Mouse (Mus musculus) R1 (cell line): ENCODE results near the gene Pde6c.

ENCODE experiments used
- DNase-seq: peaks from one replicate; pipeline ENCODE4 v3.0.0-alpha.2; 2018; ENCODE audit warnings: low read depth, low spot score

Pde6c gene

GRCm38 (mm10) chr19:38132481-38132880 lies at the start of gene Pde6c:
Pde6c (plus strand) TSS chr19:38132781.
- DNase-seq: no peak

- no peak for DNase-seq
Observed at GRCm38 (mm10) chr19:38082931-38083525, 49.6 kb upstream of the Pde6c start.

- no peak for DNase-seq
Observed at GRCm38 (mm10) chr19:38085841-38086240, 46.7 kb upstream of the Pde6c start.

GRCm38 (mm10) chr19:38086948-38087551 lies 45.5 kb upstream of the Pde6c start:
- DNase-seq: peak; percentile 74

GRCm38 (mm10) chr19:38089358-38089757 lies 43.2 kb upstream of the Pde6c start:
- DNase-seq: no peak

- no peak for DNase-seq
Observed at GRCm38 (mm10) chr19:38091512-38091985, 41.0 kb upstream of the Pde6c start.

GRCm38 (mm10) chr19:38096231-38096630 lies 36.4 kb upstream of the Pde6c start:
- peak; percentile 38 for DNase-seq

- peak; percentile 47 for DNase-seq
Observed at GRCm38 (mm10) chr19:38096858-38097758, 35.5 kb upstream of the Pde6c start, which contains the start of gene Ffar4. Ffar4 (plus strand) TSS chr19:38097071.

- no peak for DNase-seq
Observed at GRCm38 (mm10) chr19:38107871-38108270, 24.7 kb upstream of the Pde6c start.

- peak; percentile 56 for DNase-seq
Observed at GRCm38 (mm10) chr19:38109506-38110242, 22.9 kb upstream of the Pde6c start.

- no peak for DNase-seq
Observed at GRCm38 (mm10) chr19:38111056-38111455, 21.5 kb upstream of the Pde6c start.

- DNase-seq: no peak
Observed at GRCm38 (mm10) chr19:38112575-38112974, 20.0 kb upstream of the Pde6c start.

GRCm38 (mm10) chr19:38114834-38115491 lies 17.6 kb upstream of the Pde6c start:
- DNase-seq: no peak

GRCm38 (mm10) chr19:38120123-38120760 lies 12.3 kb upstream of the Pde6c start:
- DNase-seq: peak; percentile 52

GRCm38 (mm10) chr19:38123921-38124320 lies 8.7 kb upstream of the Pde6c start:
- no peak for DNase-seq

- DNase-seq: peak; percentile 51
Observed at GRCm38 (mm10) chr19:38124401-38125218, 8.0 kb upstream of the Pde6c start.

GRCm38 (mm10) chr19:38125219-38125610 lies 7.4 kb upstream of the Pde6c start, which contains the start of gene Rbp4:
Rbp4 (minus strand) TSS chr19:38125281.
- DNase-seq: no peak

- DNase-seq: no peak
Observed at GRCm38 (mm10) chr19:38126656-38127055, 5.9 kb upstream of the Pde6c start.

GRCm38 (mm10) chr19:38133986-38134385 lies 1.4 kb downstream of the Pde6c start:
- no peak for DNase-seq

GRCm38 (mm10) chr19:38134806-38135205 lies 2.2 kb downstream of the Pde6c start:
- no peak for DNase-seq
